Mouse (Mus musculus) lung, postnatal 0 days (tissue): Measurements from ENCODE around the gene Cideb. TPM values are rescaled to one million over a fixed set of nuclear protein-coding genes. Genes with fewer than 3 reads are reported as not detected.
A peak's percentile ranks its signal among the peaks of the same experiment; 100 is the strongest.
"Not testable (repeated sequence)": the region's sequence is repeated elsewhere in the genome, so short reads cannot be mapped to it uniquely, and the experiment has no call there.

Source experiments
- ATAC-seq: fragments of 200-750 bp; cut with Nextera tagmentation; 2 replicates; pipeline ENCODE4 v1.8.0; 2017; ENCODE audit warnings: moderate library complexity
- DNase-seq: peaks from one replicate; pipeline ENCODE4 v3.0.0-alpha.2; 2016; ENCODE audit warnings: low spot score
- H3K27ac ChIP-seq: fragments of 300-500 bp; sonication (generic); 2 replicates; pipeline ENCODE4 v1.5.1; 2014; ENCODE audit warnings: antibody characterized with exemption, mild to moderate bottlenecking, low read length, mixed read lengths
- H3K27me3 ChIP-seq: fragments of 300-500 bp; sonication (generic); replicated peaks from 2 replicates; pipeline ENCODE4 v1.6.1; 2014; ENCODE audit warnings: low read length, mixed read lengths; ENCODE audit not compliant: insufficient read depth
- H3K36me3 ChIP-seq: fragments of 300-500 bp; sonication (generic); 2 replicates; pipeline ENCODE4 v1.6.1; 2014; ENCODE audit warnings: low read length, mixed read lengths; ENCODE audit not compliant: insufficient read depth
- H3K4me1 ChIP-seq: fragments of 300-500 bp; sonication (generic); 2 replicates; pipeline ENCODE4 v1.6.1; 2014; ENCODE audit warnings: antibody characterized with exemption, low read depth, low read length, mixed read lengths; ENCODE audit not compliant: insufficient read depth
- H3K4me2 ChIP-seq: fragments of 300-500 bp; sonication (generic); replicated peaks from 2 replicates; pipeline ENCODE4 v1.6.1; 2014; ENCODE audit warnings: low read depth, mild to moderate bottlenecking, low read length, moderate library complexity, mixed read lengths
- H3K4me3 ChIP-seq: fragments of 300-500 bp; sonication (generic); 2 replicates; pipeline ENCODE4 v1.5.1; 2014; ENCODE audit warnings: low read depth, low read length
- H3K9ac ChIP-seq: fragments of 300-500 bp; sonication (generic); replicated peaks from 2 replicates; pipeline ENCODE4 v1.6.1; 2014; ENCODE audit warnings: low read depth, mild to moderate bottlenecking
- H3K9me3 ChIP-seq: fragments of 300-500 bp; sonication (generic); 2 replicates; pipeline ENCODE4 v1.6.1; 2016; ENCODE audit warnings: low read length, mixed read lengths
- CTCF ChIP-seq: IDR thresholded peaks from 2 replicates; pipeline ENCODE4 v1.5.1; 2016; ENCODE audit warnings: antibody characterized with exemption, mild to moderate bottlenecking
- EP300 ChIP-seq: IDR thresholded peaks from 2 replicates; pipeline ENCODE4 v1.6.1; 2016; ENCODE audit warnings: antibody characterized with exemption, mild to moderate bottlenecking, control low read depth
- whole genome bisulfite sequencing: fragments of 180-500 bp; shearing (Covaris S2); extraction: QIAGEN DNeasy Blood & Tissue Kit; methylation state at CpG from one replicate; pipeline ENCODE4 v1.1.7; 2014; 5-methylcytosine and 5-hydroxymethylcytosine counted together
- polyA plus RNA-seq: library from polyadenylated mRNA; unstranded; fragments of >200 nt; fragmentation: Nextera tagmentation; extraction: Ambion mirVana; gene quantifications from 2 replicates; pipeline ENCODE4 v1.2.1, GENCODE M21; 2015

Cideb gene
- polyA plus RNA-seq, 1 experiment from 2014 or later: 1.3 TPM

DNA sequence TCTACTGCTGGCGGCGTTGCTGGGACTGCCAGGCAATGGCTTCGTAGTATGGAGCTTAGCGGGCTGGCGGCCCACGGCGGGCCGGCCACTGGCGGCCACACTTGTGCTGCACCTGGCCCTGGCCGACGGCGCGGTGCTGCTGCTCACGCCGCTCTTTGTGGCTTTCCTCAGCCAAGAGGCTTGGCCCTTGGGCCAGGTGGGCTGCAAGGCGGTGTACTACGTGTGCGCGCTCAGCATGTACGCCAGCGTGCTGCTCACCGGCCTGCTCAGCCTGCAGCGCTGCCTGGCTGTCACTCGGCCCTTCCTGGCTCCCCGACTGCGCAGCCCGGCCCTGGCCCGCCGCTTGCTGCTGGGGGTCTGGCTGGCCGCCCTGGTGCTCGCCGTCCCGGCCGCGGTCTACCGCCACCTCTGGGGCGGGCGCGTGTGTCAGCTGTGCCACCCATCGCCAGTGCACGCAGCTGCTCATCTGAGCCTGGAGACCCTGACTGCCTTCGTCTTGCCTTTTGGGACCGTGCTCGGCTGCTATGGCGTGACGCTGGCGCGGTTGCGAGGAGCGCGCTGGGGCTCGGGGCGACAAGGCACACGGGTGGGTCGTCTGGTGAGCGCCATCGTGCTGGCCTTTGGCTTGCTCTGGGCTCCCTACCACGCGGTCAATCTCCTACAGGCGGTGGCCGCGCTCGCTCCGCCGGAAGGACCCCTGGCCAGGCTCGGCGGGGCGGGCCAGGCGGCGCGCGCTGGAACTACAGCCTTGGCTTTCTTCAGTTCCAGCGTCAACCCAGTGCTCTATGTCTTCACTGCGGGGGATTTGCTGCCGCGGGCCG, 4.0 kb upstream of the Cideb start:
- WGBS: 1% methylated on average over 74 of the region's 77 CpGs
- peak; percentile 74 for DNase-seq

DNA sequence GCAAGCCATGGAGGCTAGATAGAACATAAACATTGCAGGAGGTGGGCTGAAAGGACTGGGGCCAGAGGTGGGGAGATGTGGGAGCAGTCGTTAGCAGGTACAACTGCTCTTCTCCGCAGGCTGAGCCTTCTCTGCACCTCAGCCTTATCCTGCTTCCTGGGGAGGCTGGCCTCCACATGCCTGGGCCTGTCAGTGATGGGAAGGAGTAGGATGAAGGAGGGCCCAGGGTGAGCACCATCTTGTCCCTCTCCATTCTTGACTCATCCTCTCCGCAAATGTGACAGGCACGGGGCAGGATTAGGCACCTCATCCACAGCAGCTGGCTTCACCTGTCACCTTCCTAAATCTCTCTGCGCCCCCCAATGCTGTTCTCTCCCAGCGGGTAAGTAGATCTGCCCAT, 2.9 kb upstream of the Cideb start, which contains the start of gene Ltb4r2:
Gene Ltb4r2 (plus strand): TSS at position 266 of the 400 bp plus-strand sequence.
- Histone ChIP-seq H3K4me2 (peak within 1 kb of the TSS; percentile 88), H3K4me3 (peak within 1 kb of the TSS; percentile 48), H3K36me3 (no peaks in the 10 kb centered on the region), H3K9ac (peak within 1 kb of the TSS; percentile 36), H3K4me1 (peaks cover 3% of the 10 kb centered on the region; the same call in 1 of the 2 replicates), H3K27ac (peak within 1 kb of the TSS; percentile 82), H3K27me3 (0 out of 2 replicates have a peak, but pooled peaks cover 3% of the 10 kb centered on the region), H3K9me3 (no peaks in the 10 kb centered on the region)
- DNase-seq (no peak), ATAC-seq (no peak)
- WGBS: 87% methylated on average over 6 of the region's 6 CpGs
- TF ChIP-seq CTCF: no peak
- no peak for TF ChIP-seq EP300

More for the DNA sequence above, 4.0 kb upstream of the Cideb start:
- peak overlapping the region; percentile 88 for H3K4me2 ChIP-seq
- peak overlapping the region; percentile 36 for H3K9ac ChIP-seq
- H3K4me3 ChIP-seq: peak overlapping the region; percentile 48
- H3K27ac ChIP-seq: peak overlapping the region; percentile 82
- H3K9me3 ChIP-seq: no peaks in the 10 kb centered on the region
- TF ChIP-seq EP300: no peak
- peak; percentile 45 for TF ChIP-seq CTCF
- 0 out of 2 replicates have a peak, but pooled peaks cover 3% of the 10 kb centered on the region for H3K27me3 ChIP-seq
- ATAC-seq: peak; percentile 70
- H3K36me3 ChIP-seq: no peaks in the 10 kb centered on the region
- H3K4me1 ChIP-seq: peaks cover 3% of the 10 kb centered on the region; the same call in 1 of the 2 replicates

DNA sequence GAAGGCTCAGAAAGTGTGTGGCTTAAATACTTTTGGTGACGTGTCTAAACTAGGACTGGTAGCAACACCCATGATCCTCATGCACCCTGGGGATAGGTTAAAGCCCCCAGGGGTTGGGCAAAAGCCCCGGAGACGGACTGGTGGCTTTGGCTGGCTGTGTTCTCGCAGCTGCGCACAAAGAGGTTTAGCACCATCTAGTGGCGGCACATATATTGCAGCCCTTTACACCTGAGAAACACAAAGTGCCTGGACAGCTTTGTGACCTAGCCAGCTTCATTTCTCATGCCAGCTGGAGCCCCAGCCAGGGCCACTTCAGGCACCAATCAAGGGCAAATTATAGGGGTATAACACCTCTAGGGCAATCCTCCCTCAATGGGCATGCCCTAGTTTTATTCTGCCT, 1.9 kb upstream of the Cideb start:
- not testable (repeated sequence) for H3K27ac ChIP-seq, H3K9me3 ChIP-seq, H3K9ac ChIP-seq, H3K27me3 ChIP-seq, H3K36me3 ChIP-seq, H3K4me1 ChIP-seq, H3K4me3 ChIP-seq
- peak overlapping the region; percentile 48 for H3K4me2 ChIP-seq
- DNase-seq (peak; percentile 83), ATAC-seq (peak; percentile 10; the same call in 1 of the 2 replicates)
- peak; percentile 83 for TF ChIP-seq CTCF
- under 1% methylated on average over 6 of the region's 6 CpGs for WGBS

DNA sequence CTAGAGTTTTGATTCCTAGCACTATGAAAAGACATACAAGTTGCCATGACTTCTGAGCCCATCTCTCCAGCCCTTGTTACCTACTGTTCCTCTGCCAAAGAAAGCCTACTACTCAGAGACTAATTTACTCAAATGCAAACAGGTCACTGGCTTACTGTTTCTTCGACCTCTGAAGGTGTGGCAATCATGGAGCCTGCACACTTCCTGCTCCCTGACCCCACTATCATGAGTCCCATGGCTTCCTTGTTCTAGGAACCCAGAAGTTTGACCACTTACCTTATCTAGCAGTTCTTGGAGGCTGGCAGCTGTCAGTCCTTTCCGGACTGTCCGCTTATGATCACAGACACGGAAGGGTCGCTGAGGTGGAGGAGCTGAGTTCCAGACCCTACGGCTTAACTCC, 692 bp downstream of the Cideb start:
- no peak overlapping the region for H3K27ac ChIP-seq
- WGBS: 64% methylated on average over 6 of the region's 6 CpGs
- 0 out of 2 replicates have a peak, but pooled peaks cover 3% of the 10 kb centered on the region for H3K27me3 ChIP-seq
- no peak for TF ChIP-seq CTCF
- TF ChIP-seq EP300: no peak
- no peak overlapping the region for H3K4me3 ChIP-seq
- H3K9me3 ChIP-seq: no peaks in the 10 kb centered on the region
- peaks cover 25% of the 10 kb centered on the region for H3K36me3 ChIP-seq
- peaks cover 3% of the 10 kb centered on the region; the same call in 1 of the 2 replicates for H3K4me1 ChIP-seq
- no peak overlapping the region for H3K4me2 ChIP-seq
- no peak overlapping the region for H3K9ac ChIP-seq
- no peak for ATAC-seq
- no peak for DNase-seq

DNA sequence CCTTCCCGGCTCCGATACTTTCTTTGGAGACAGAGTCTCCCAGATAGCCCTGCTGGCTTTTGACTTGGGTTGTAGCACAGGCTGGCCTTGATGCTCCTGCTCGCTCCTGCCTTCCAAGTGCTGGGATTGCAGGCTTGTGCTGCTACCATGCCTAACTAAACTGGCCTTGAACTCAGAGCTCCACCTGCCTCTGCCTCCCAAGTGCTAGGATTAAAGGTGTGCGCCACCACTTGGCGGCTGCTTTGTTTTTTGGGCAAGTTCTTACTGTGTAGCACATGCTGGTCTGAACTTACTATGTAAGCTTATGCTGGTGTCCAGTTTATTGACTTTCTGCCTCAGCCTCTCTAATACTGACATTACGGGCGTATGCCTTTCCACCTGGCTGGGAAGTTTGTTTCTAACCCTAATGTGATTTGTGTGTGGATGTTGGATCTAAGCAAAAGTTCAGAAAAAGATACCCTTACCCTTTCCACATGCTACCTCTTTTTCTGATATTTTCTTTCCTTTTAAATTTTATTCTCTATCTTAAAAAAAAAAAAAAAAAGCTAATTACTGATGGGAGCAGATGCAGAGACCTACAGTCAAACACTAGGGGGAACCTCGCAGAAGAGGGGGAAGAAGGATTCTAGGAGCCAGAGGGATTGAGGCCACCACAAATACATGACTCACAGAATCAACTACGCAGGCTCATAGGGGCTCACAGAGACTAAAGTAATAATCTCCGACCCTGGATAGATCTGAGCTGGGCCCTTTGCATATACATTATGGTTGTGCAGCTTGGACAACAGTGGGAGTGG, 11.0 kb downstream of the Cideb start:
- Histone ChIP-seq H3K27me3 (no peaks in the 10 kb centered on the region), H3K4me1 (peaks cover 9% of the 10 kb centered on the region; the same call in 1 of the 2 replicates), H3K4me2 (peak overlapping the region; percentile 84; the same call in 1 of the 2 replicates), H3K27ac (no peak overlapping the region), H3K9me3 (no peaks in the 10 kb centered on the region), H3K4me3 (no peak overlapping the region), H3K36me3 (peaks cover 34% of the 10 kb centered on the region), H3K9ac (no peak overlapping the region)
- WGBS: 89% methylated on average over 10 of the region's 10 CpGs
- TF ChIP-seq EP300 (no peak), CTCF (0 out of 2 replicates have a peak, but pooled peaks have one; percentile 8)
- no peak for DNase-seq
- no peak for ATAC-seq

DNA sequence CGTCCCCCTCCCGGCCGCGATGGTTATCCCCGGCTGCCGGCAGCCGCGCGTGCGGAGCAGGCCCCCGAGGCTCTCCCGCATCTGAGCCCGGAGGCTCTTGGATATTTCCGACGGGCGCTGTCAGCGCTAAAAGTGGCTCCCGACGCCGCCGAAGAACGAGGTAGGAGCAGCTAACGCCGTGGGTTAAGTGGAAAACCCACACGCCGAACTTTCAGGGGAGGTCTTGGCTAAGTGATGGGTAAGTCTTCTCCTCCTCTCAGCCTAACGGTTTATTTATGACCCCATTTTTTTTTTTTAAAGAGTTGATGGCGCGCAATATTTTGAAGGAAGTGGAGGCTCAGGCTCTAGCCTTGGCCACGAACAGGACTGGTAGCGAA, 12.4 kb downstream of the Cideb start:
- peaks cover 9% of the 10 kb centered on the region; the same call in 1 of the 2 replicates for H3K4me1 ChIP-seq
- TF ChIP-seq CTCF (no peak), EP300 (no peak)
- H3K4me2 ChIP-seq: peak overlapping the region; percentile 84
- no peak for DNase-seq
- peaks cover 26% of the 10 kb centered on the region for H3K36me3 ChIP-seq
- H3K27me3 ChIP-seq: no peaks in the 10 kb centered on the region
- H3K9me3 ChIP-seq: no peaks in the 10 kb centered on the region
- H3K9ac ChIP-seq: peak overlapping the region; percentile 66
- under 1% methylated on average over 31 of the region's 31 CpGs for WGBS
- H3K27ac ChIP-seq: peak overlapping the region; percentile 57
- H3K4me3 ChIP-seq: peak overlapping the region; percentile 88
- no peak for ATAC-seq
